Mouse (Mus musculus) left cerebral cortex, adult 6 months (tissue): Measurements from ENCODE around the gene Prp2. TPM values are rescaled to one million over a fixed set of nuclear protein-coding genes. Genes with fewer than 3 reads are reported as not detected.

Experiments
- long read RNA-seq, 2 experiments: library from polyadenylated mRNA; unstranded; transcript quantifications; one replicate each; pipeline ENCODE4 v2.0.0; 2019 to 2020
- polyA plus RNA-seq: library from polyadenylated mRNA; unstranded; fragments of <200 nt; fragmentation: Nextera tagmentation; gene quantifications from 2 replicates; pipeline ENCODE4 v1.2.3, GENCODE M21; 2021

Prp2 gene
- not detected in 2 replicates for polyA plus RNA-seq
- long read RNA-seq, experiment 1, result 0 reads
- long read RNA-seq, experiment 2, result 0 reads

DNA sequence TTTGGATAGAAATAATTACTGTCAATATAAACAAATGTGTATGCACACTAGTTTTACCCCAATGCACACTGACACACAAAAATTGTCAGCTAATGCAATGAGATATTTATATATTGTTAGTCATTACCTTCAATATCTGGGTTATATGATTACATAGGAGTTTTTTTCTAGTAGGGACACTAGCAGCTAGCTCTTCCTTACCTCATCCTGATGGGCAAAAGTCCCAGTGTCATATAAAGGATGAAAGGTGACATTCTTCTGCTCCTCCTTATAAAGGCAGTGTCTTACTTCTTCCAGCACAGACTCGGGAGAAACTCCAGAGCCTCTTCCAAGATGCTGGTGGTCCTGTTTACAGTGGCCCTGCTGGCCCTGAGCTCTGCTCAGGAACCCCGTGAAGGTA lies at the start of gene Prp2:
Gene Prp2 (plus strand): TSS at position 301 of the 400 bp plus-strand sequence.

DNA sequence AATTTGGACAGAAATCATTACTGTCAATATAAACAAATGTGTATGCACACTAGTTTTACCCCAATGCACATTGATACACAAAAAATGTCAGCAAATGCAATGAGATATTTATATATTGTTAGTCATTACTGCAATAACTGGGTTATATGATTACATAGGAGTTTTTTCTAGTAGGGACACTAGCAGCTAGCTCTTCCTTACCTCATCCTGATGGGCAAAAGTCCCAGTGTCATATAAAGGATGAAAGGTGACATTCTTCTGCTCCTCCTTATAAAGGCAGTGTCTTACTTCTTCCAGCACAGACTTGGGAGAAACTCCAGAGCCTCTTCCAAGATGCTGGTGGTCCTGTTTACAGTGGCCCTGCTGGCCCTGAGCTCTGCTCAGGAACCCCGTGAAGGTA lies 26.2 kb upstream of the Prp2 start, which contains the start of gene Prh1:
Gene Prh1 (plus strand): TSS at position 301 of the 400 bp plus-strand sequence.

Other genes starting within 250 kb of the Prp2 start
- not detected in 2 replicates for gene Gm8882, start 231.8 kb upstream of the Prp2 start, polyA plus RNA-seq
- not detected in 2 replicates for gene Prh1, start 26.1 kb upstream of the Prp2 start, polyA plus RNA-seq
- not detected in 2 replicates for gene A630073D07Rik, start 55.6 kb downstream of the Prp2 start, polyA plus RNA-seq
- gene Tas2r120, start 61.0 kb downstream of the Prp2 start, polyA plus RNA-seq, result not detected in 2 replicates
- gene Tas2r121, start 105.1 kb downstream of the Prp2 start, polyA plus RNA-seq, result not detected in 2 replicates
- not detected in 2 replicates for gene Tas2r122, start 116.0 kb downstream of the Prp2 start, polyA plus RNA-seq
- not detected in 2 replicates for gene Tas2r115, start 142.1 kb downstream of the Prp2 start, polyA plus RNA-seq
- not detected in 2 replicates for gene Tas2r124, start 158.8 kb downstream of the Prp2 start, polyA plus RNA-seq
- not detected in 2 replicates for gene Tas2r102, start 166.2 kb downstream of the Prp2 start, polyA plus RNA-seq
- gene Tas2r136, start 182.2 kb downstream of the Prp2 start, polyA plus RNA-seq, result not detected in 2 replicates
- not detected in 2 replicates for gene Tas2r117, start 206.9 kb downstream of the Prp2 start, polyA plus RNA-seq